Mouse (Mus musculus): ENCODE data around the gene Rbfox2. TPM values are rescaled to one million over a fixed set of nuclear protein-coding genes. Genes with fewer than 3 reads are reported as not detected.

The Rbfox2 gene
- polyA plus RNA-seq, 1 experiment from 2014 or later, result 0.27 TPM

DNA sequence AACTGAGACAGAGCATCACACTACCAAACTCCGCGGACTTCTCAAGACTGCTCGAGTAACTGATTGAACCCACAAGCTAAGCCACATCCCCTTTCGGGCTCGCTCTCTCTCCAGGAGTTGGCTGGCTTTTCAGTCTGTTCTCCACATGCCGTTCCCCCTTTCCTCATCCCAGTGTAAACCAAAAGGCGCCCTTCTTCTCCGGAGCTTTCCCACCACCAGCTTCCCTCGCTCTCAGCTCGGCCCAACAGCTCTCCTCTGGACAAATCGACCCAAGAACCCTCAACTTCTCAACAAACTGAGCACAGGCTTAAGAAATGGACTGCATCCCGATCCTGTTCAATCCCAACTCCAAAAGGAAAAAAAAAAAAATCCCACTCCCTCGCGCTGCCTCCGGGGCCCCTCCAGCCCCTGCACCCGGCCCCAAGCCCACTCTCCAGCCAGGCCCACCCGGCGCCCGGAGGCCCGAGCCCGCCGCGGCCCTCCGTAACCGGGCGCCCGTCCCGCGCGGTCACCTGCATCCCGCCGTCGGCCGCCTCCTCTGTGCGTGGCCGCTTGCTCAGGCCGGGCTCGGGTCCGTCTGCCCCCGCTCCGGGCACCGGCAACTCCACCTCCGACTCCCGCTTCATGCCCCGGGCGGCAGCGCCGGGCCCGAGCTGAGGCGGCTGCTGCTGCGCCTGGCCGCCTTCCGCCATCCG is 805 bp downstream of the Rbfox2 start:
- Histone ChIP-seq H3K27ac (no peak overlapping the region), H3K79me2 (ENCODE audit: inconsistent target) (no peaks in the 10 kb centered on the region), H3K4me3 (ENCODE audit: inconsistent target) (no peak overlapping the region), H3K36me3 (ENCODE audit: inconsistent target) (no peaks in the 10 kb centered on the region)
- 3% methylated on average over 49 of the region's 54 CpGs for WGBS (ENCODE audit: missing documents)

DNA sequence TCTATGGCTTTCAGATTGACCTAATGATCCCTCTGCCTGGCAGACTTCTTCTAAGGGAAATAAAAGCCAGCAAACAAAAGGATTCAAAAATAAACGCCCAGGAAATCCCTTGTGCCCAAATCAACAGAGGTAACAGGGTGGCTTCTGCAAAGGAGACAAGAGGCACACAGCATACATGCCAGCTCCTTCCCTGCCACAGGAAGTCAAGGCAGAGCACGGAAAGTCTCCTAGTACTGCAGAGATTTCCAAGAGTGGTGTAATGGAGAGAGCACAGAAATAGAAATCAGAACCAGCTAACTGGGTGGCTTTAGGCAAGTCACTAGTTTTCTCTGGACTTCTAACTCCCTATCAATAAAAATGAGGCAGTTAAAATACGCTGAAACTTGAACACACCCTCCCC is 1.8 kb downstream of the Rbfox2 start:
- Histone ChIP-seq H3K4me3 (ENCODE audit: inconsistent target) (no peak overlapping the region), H3K27ac (no peak overlapping the region), H3K79me2 (ENCODE audit: inconsistent target) (no peaks in the 10 kb centered on the region), H3K36me3 (ENCODE audit: inconsistent target) (no peaks in the 10 kb centered on the region)
- 72% methylated on average over 3 of the region's 3 CpGs for WGBS (ENCODE audit: missing documents)

GRCm38 (mm10) chr15:77301122-77301521 is 5.7 kb downstream of the Rbfox2 start:
- Histone ChIP-seq H3K79me2 (ENCODE audit: inconsistent target) (no peaks in the 10 kb centered on the region), H3K27ac (no peak overlapping the region), H3K4me3 (ENCODE audit: inconsistent target) (no peak overlapping the region), H3K36me3 (ENCODE audit: inconsistent target) (no peaks in the 10 kb centered on the region)
- WGBS (ENCODE audit: missing documents), result 95% methylated on average over 6 of the region's 6 CpGs

DNA sequence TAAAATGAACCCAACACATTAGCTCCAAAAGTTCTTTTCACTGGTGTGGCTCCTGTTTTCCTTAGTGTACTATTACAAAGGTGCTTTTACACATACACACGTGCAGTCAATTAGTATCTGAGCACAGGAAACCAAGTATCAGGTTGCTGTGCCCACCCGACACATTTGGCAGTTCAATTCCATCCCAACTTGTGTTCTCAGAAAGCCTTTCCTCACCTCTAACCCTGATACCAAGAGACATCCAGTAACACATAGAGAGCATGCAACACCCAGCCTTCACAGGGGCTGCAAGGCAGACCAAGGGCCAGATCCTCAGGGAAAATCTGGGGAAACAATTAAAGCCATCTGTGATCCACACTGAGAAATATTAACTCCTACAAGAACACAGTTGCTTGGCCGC is 8.2 kb downstream of the Rbfox2 start:
- no peaks in the 10 kb centered on the region for H3K79me2 ChIP-seq (ENCODE audit: inconsistent target)
- 94% methylated on average over 3 of the region's 3 CpGs for WGBS (ENCODE audit: missing documents)
- H3K27ac ChIP-seq, result no peak overlapping the region
- H3K4me3 ChIP-seq (ENCODE audit: inconsistent target), result no peak overlapping the region
- no peaks in the 10 kb centered on the region for H3K36me3 ChIP-seq (ENCODE audit: inconsistent target)

DNA sequence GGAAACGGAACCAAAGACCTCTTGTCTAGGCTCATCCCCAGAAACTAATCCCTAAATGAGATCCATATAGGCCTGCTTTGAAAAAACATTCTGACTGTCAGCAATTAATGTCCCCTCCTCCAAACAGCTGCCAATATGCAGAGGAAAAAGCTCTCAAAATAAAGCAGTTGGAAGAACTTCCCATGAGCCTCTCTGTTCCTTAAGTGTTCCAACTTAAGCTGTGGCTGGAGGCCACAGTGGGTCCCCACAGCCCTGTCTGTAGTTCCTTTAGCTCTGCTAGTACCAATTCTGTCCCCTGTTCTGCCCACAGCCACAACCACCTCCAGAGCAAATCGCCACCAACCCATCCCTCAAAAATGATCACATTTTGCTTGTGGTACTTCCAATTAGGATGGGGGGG is 10.2 kb downstream of the Rbfox2 start:
- WGBS (ENCODE audit: missing documents), result 96% methylated on average over 2 of the region's 2 CpGs
- Histone ChIP-seq H3K4me3 (ENCODE audit: inconsistent target) (no peak overlapping the region), H3K27ac (no peak overlapping the region), H3K79me2 (ENCODE audit: inconsistent target) (no peaks in the 10 kb centered on the region), H3K36me3 (ENCODE audit: inconsistent target) (no peaks in the 10 kb centered on the region)

- no peaks in the 10 kb centered on the region for H3K36me3 ChIP-seq (ENCODE audit: inconsistent target)
- no peaks in the 10 kb centered on the region for H3K79me2 ChIP-seq (ENCODE audit: inconsistent target)
- H3K4me3 ChIP-seq (ENCODE audit: inconsistent target), result no peak overlapping the region
- no peak overlapping the region for H3K27ac ChIP-seq
- WGBS (ENCODE audit: missing documents), result 89% methylated on average over 3 of the region's 3 CpGs
These were observed 13.3 kb downstream of the Rbfox2 start for GRCm38 (mm10) chr15:77293493-77293892.

- Histone ChIP-seq H3K4me3 (ENCODE audit: inconsistent target) (no peak overlapping the region), H3K27ac (no peak overlapping the region), H3K79me2 (ENCODE audit: inconsistent target) (no peaks in the 10 kb centered on the region), H3K36me3 (ENCODE audit: inconsistent target) (no peaks in the 10 kb centered on the region)
- WGBS (ENCODE audit: missing documents), result 96% methylated on average over 6 of the region's 6 CpGs
These were observed 14.4 kb downstream of the Rbfox2 start for GRCm38 (mm10) chr15:77292381-77292780.

DNA sequence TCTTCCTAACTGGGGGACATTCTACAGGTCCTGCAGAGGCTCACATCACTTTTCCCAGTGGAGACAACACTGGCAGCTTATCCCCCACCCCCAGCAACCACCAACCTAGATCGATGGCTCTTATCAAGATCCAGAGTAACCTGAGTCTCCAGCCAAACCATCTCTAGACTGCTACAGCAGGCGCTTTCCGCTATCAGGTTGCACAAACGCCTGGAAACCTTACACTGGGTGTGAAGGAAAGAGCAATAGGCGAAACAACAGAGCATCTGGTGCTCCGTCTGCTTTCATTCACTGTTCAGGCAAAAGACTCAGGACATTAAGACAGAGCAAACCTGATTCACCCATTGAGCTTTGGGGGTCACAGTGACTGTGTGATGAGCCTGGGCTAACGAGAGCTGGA is 15.3 kb downstream of the Rbfox2 start:
- Histone ChIP-seq H3K36me3 (ENCODE audit: inconsistent target) (no peaks in the 10 kb centered on the region), H3K4me3 (ENCODE audit: inconsistent target) (no peak overlapping the region), H3K27ac (no peak overlapping the region), H3K79me2 (ENCODE audit: inconsistent target) (no peaks in the 10 kb centered on the region)
- WGBS (ENCODE audit: missing documents), result 88% methylated on average over 7 of the region's 7 CpGs

GRCm38 (mm10) chr15:77290352-77290751 is 16.5 kb downstream of the Rbfox2 start:
- Histone ChIP-seq H3K36me3 (ENCODE audit: inconsistent target) (no peaks in the 10 kb centered on the region), H3K79me2 (ENCODE audit: inconsistent target) (no peaks in the 10 kb centered on the region), H3K4me3 (ENCODE audit: inconsistent target) (no peak overlapping the region), H3K27ac (no peak overlapping the region)
- 73% methylated on average over 2 of the region's 2 CpGs for WGBS (ENCODE audit: missing documents)

- WGBS (ENCODE audit: missing documents), result no CpG with 5 or more reads among the region's 1 CpGs
- no peak overlapping the region for H3K27ac ChIP-seq
- H3K4me3 ChIP-seq (ENCODE audit: inconsistent target), result no peak overlapping the region
- no peaks in the 10 kb centered on the region for H3K36me3 ChIP-seq (ENCODE audit: inconsistent target)
- H3K79me2 ChIP-seq (ENCODE audit: inconsistent target), result no peaks in the 10 kb centered on the region
These were observed 26.7 kb downstream of the Rbfox2 start for GRCm38 (mm10) chr15:77280130-77280529.

DNA sequence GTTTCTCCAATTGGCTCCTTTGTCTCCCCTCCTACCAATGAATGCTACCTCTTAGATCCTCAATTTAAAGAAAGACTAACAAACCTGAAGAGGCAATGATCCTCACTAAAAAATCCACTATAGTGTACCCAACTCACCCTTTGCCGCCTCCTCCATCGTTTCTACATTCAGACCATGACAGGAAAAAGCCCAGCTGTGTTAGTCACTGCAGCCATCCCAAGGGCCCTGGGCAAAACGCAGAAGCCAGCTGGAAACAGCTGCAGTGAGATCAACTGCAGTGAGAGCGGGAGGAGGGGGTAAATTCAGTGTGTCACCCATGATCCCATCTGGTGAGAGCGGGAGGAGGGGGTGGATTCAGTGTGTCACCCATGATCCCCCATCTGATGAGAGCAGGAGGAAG is 28.0 kb downstream of the Rbfox2 start:
- no peaks in the 10 kb centered on the region for H3K79me2 ChIP-seq (ENCODE audit: inconsistent target)
- H3K27ac ChIP-seq, result no peak overlapping the region
- WGBS (ENCODE audit: missing documents), result 72% methylated on average over 5 of the region's 5 CpGs
- no peak overlapping the region for H3K4me3 ChIP-seq (ENCODE audit: inconsistent target)
- H3K36me3 ChIP-seq (ENCODE audit: inconsistent target), result no peaks in the 10 kb centered on the region

- no peak overlapping the region for H3K27ac ChIP-seq
- no peak overlapping the region for H3K4me3 ChIP-seq (ENCODE audit: inconsistent target)
- 37% methylated on average over 3 of the region's 3 CpGs for WGBS (ENCODE audit: missing documents)
- no peaks in the 10 kb centered on the region for H3K36me3 ChIP-seq (ENCODE audit: inconsistent target)
- no peaks in the 10 kb centered on the region for H3K79me2 ChIP-seq (ENCODE audit: inconsistent target)
These were observed 29.7 kb downstream of the Rbfox2 start for GRCm38 (mm10) chr15:77276838-77277725.

- Histone ChIP-seq H3K36me3 (ENCODE audit: inconsistent target) (no peaks in the 10 kb centered on the region), H3K4me3 (ENCODE audit: inconsistent target) (no peak overlapping the region), H3K79me2 (ENCODE audit: inconsistent target) (no peaks in the 10 kb centered on the region), H3K27ac (no peak overlapping the region)
- WGBS (ENCODE audit: missing documents), result 64% methylated on average over 1 of the region's 1 CpGs
These were observed 30.5 kb downstream of the Rbfox2 start for GRCm38 (mm10) chr15:77276300-77276699.

DNA sequence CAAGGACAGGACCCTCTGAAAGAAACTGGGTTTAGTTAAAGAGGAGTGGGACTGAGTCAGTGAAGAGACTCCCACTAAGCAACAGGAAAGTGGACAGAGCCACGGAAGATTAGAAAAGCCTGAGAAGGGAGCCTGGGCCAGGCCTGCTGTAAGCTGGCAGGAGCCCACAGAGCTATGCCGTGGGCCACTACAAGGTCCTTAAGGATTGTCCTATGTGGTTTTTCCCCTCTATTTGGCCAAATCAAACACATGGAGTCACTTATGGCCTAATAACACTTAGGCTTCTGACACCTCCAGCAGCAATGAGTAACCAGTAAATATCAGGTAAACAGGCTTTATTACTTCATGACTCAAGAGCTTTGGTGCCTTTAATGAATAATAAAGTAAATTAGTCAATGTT is 31.2 kb downstream of the Rbfox2 start:
- no peak overlapping the region for H3K4me3 ChIP-seq (ENCODE audit: inconsistent target)
- H3K79me2 ChIP-seq (ENCODE audit: inconsistent target), result no peaks in the 10 kb centered on the region
- no peaks in the 10 kb centered on the region for H3K36me3 ChIP-seq (ENCODE audit: inconsistent target)
- H3K27ac ChIP-seq, result no peak overlapping the region
- WGBS (ENCODE audit: missing documents), result 85% methylated on average over 2 of the region's 2 CpGs

GRCm38 (mm10) chr15:77273947-77274346 is 32.9 kb downstream of the Rbfox2 start:
- no peak overlapping the region for H3K27ac ChIP-seq
- 89% methylated on average over 6 of the region's 6 CpGs for WGBS (ENCODE audit: missing documents)
- H3K4me3 ChIP-seq (ENCODE audit: inconsistent target), result no peak overlapping the region
- no peaks in the 10 kb centered on the region for H3K79me2 ChIP-seq (ENCODE audit: inconsistent target)
- H3K36me3 ChIP-seq (ENCODE audit: inconsistent target), result no peaks in the 10 kb centered on the region

Data from macrophage (primary cell).